Mouse (Mus musculus) ES-E14 (cell line): ENCODE data around the gene Als2cl. TPM values are rescaled to one million over a fixed set of nuclear protein-coding genes. Genes with fewer than 3 reads are reported as not detected.
A peak's percentile ranks its signal among the peaks of the same experiment; 100 is the strongest.

Source experiments
- DNase-seq: peaks from one replicate; pipeline ENCODE4 v3.0.0-alpha.2; 2013; ENCODE audit warnings: low read depth, low spot score
- H3K27ac ChIP-seq: 2 replicates; pipeline ENCODE4 v1.5.1; 2012; ENCODE audit warnings: low read depth, mild to moderate bottlenecking, low read length, moderate library complexity, mixed read lengths; ENCODE audit not compliant: poor library complexity, insufficient read depth, severe bottlenecking
- H3K36me3 ChIP-seq: 2 replicates; pipeline ENCODE4 v1.6.1; 2012; ENCODE audit warnings: mild to moderate bottlenecking, low read length, moderate library complexity, mixed read lengths; ENCODE audit not compliant: control insufficient read depth, poor library complexity, insufficient read depth, severe bottlenecking
- H3K4me1 ChIP-seq, 2 experiments: fragments of 150-350 bp in 1 of 2; sonication (generic) in 1 of 2; 2 replicates each; pipeline ENCODE4 v1.6.1; 2012; ENCODE audit warnings: low read length in 2 of 2, mild to moderate bottlenecking in 1 of 2, mixed read lengths in 1 of 2; ENCODE audit not compliant: control insufficient read depth in 2 of 2, insufficient read depth in 2 of 2, poor library complexity in 1 of 2
- H3K4me3 ChIP-seq, 2 experiments: fragments of 150-350 bp in 1 of 2; sonication (generic) in 1 of 2; 2 replicates each; pipeline ENCODE4 v1.5.1; 2012; ENCODE audit warnings: low read length in 2 of 2, low read depth in 1 of 2, mild to moderate bottlenecking in 1 of 2, mixed read lengths in 1 of 2; ENCODE audit not compliant: insufficient read depth in 1 of 2, poor library complexity in 1 of 2, severe bottlenecking in 1 of 2
- H3K9ac ChIP-seq: 2 replicates; pipeline ENCODE4 v1.6.1; 2012; ENCODE audit warnings: low read depth, mild to moderate bottlenecking, low read length, mixed read lengths; ENCODE audit not compliant: poor library complexity, insufficient read depth, severe bottlenecking
- H3K9me3 ChIP-seq: fragments of 150-350 bp; sonication (generic); 2 replicates; pipeline ENCODE4 v1.6.1; 2012; ENCODE audit warnings: low read depth, mild to moderate bottlenecking, low read length; ENCODE audit not compliant: control insufficient read depth, insufficient read depth
- CHD2 ChIP-seq: IDR thresholded peaks from 2 replicates; pipeline ENCODE4 v1.6.1; 2014; ENCODE audit warnings: mild to moderate bottlenecking, low read depth, low read length, inconsistent platforms
- HCFC1 ChIP-seq: IDR thresholded peaks from 2 replicates; pipeline ENCODE4 v1.6.1; 2012; ENCODE audit warnings: low read length, inconsistent platforms, borderline replicate concordance; ENCODE audit not compliant: insufficient read depth
- MAFK ChIP-seq: IDR thresholded peaks from 2 replicates; pipeline ENCODE4 v1.6.1; 2014; ENCODE audit warnings: mild to moderate bottlenecking, low read depth, low read length, inconsistent platforms; ENCODE audit not compliant: insufficient read depth
- ZC3H11A ChIP-seq: IDR thresholded peaks from 2 replicates; pipeline ENCODE4 v1.6.1; 2012; ENCODE audit warnings: low read depth, mild to moderate bottlenecking, inconsistent platforms, low read length, borderline replicate concordance
- ZNF384 ChIP-seq: IDR thresholded peaks from 2 replicates; pipeline ENCODE4 v1.6.1; 2012; ENCODE audit warnings: low read depth, low read length, inconsistent platforms
- in situ Hi-C, 2 experiments: fragments of 600-800 bp; cut with MboI; formaldehyde crosslinking; loops; one replicate each; pipeline ENCODE4 v1.15.1; 2025; ENCODE audit warnings: low sequenced_read_pairs in 2 of 2, inconsistent platforms in 1 of 2; ENCODE audit not compliant: unreplicated experiment in 2 of 2
- total RNA-seq: library from RNA; depleted of rRNA; stranded (reverse); fragments of 300-350 nt; gene quantifications from 2 replicates; pipeline ENCODE4 v1.2.3, GENCODE M21; 2012

Gene Als2cl
- total RNA-seq, 1 experiment: 13.0 TPM

- no peak for TF ChIP-seq MAFK
- TF ChIP-seq ZNF384: peak; percentile 80
- TF ChIP-seq CHD2: no peak
- TF ChIP-seq HCFC1: no peak
- peak; percentile 65 for TF ChIP-seq ZC3H11A
- H3K4me1 ChIP-seq: no peaks in the 10 kb centered on the region
- in situ Hi-C loops: no loop called here
- H3K9ac ChIP-seq: no peak overlapping the region
- H3K9me3 ChIP-seq: no peaks in the 10 kb centered on the region
- H3K36me3 ChIP-seq: no peaks in the 10 kb centered on the region
- H3K4me3 ChIP-seq: no peak overlapping the region
- H3K27ac ChIP-seq: no peak overlapping the region
- peak; percentile 73 for DNase-seq
Observed at GRCm38 (mm10) chr9:110922759-110923158, 43.1 kb downstream of the Als2cl start.

GRCm38 (mm10) chr9:110931573-110931972, 51.9 kb downstream of the Als2cl start:
- no peaks in the 10 kb centered on the region for H3K36me3 ChIP-seq
- no peak overlapping the region for H3K27ac ChIP-seq
- no peak overlapping the region for H3K9ac ChIP-seq
- DNase-seq: no peak
- H3K4me3 ChIP-seq: no peak overlapping the region
- TF ChIP-seq ZC3H11A (no peak), CHD2 (no peak), HCFC1 (no peak), MAFK (no peak), ZNF384 (no peak)
- in situ Hi-C loops: no loop called here
- H3K4me1 ChIP-seq: no peaks in the 10 kb centered on the region
- no peaks in the 10 kb centered on the region for H3K9me3 ChIP-seq

GRCm38 (mm10) chr9:110933850-110934437, 54.3 kb downstream of the Als2cl start:
- peaks cover 0 to 2% of the 10 kb centered on the region in 2 experiments; a peak in 1 of 4 replicates for H3K4me1 ChIP-seq
- no peak overlapping the region for H3K27ac ChIP-seq
- in situ Hi-C loops: no loop called here
- H3K36me3 ChIP-seq: no peaks in the 10 kb centered on the region
- no peak overlapping the region for H3K9ac ChIP-seq
- H3K4me3 ChIP-seq: no peak overlapping the region
- no peak for DNase-seq
- TF ChIP-seq CHD2 (no peak), HCFC1 (no peak), ZC3H11A (no peak), ZNF384 (no peak), MAFK (no peak)
- H3K9me3 ChIP-seq: no peaks in the 10 kb centered on the region

- H3K4me3 ChIP-seq: no peak overlapping the region
- H3K27ac ChIP-seq: no peak overlapping the region
- in situ Hi-C loops: no loop called here
- no peak overlapping the region for H3K9ac ChIP-seq
- H3K36me3 ChIP-seq: peaks cover 9% of the 10 kb centered on the region
- H3K9me3 ChIP-seq: no peaks in the 10 kb centered on the region
- TF ChIP-seq CHD2: no peak
- H3K4me1 ChIP-seq: peaks cover 0 to 2% of the 10 kb centered on the region in 2 experiments; a peak in 1 of 4 replicates
- no peak for DNase-seq
Observed at GRCm38 (mm10) chr9:110935941-110936340, 56.3 kb downstream of the Als2cl start.
